Mouse (Mus musculus) adrenal gland (tissue): ENCODE data around the gene Ccdc163.

ENCODE experiments used
- intact Hi-C: fragments of 180-260 bp; cut with DNase I; formaldehyde crosslinking; loops from one replicate; pipeline ENCODE4 v1.15.1; 2025

Ccdc163 gene

DNA sequence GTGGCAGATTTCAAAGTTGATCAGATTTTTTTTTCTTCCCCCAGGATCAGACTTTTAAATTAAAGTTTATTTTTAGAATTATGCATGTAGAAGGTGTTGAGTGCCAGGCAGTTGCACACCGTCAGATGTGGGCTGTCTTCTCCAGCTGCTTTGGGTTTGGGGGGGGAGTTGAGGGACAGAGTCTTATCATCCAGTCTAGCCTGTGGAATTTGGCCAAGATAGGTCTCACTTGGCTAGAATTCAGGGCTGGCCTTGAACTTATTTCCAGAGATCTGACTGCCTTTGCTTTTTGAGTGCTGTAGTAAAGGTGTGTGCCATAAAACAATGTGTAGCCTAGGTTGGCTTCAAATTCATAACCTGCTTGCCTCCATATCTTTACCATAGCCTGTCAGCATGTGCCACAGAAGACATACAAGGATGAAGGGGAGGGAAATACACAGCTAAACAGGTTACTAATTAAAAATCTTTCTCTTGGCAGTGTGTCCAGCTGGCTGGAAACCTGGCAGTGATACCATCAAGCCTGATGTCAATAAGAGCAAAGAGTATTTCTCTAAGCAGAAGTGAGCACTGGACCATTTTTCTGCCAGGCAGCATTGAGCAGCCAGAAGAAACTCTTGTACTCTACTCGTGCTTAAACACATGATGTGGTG, 9.5 kb upstream of the Ccdc163 start:
- intact Hi-C loops, result no loop called here

DNA sequence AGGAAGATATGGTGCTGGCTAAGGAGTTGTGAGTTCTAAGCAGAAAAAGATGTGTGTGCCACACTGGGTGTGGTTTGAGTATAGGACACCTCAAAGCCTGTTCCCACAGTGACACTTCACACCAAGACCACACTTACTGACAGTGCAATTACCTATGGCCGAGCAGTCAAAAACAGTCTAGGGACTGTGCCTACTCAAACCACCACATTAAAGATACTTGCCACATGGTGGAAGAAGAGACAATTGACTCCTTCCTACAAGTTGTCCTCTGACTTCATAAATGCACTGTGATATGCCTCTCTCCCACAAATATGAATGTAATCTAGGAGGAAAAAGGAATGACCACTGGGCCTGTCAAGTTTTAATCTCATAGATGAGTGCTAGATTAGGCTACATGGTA, 7.3 kb upstream of the Ccdc163 start:
- intact Hi-C loops, result no loop called here

DNA sequence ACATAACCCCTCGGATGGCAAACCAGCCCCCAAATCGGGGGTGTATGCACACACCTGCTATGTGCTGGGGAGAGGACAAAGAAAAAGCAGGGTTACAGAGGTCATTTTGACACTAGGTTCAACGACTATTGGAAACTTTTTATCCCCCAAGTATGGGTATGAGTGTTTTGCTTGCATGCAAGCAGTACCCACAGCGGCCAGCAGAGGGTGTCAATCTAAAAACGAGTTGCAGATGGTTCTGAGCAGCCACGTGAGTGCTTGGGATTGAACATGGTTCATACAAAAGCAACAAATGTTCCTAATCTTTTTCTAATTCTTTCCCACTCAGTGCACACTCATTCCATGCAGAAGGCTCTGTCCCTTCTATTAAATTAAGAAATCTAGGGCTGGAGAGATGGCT, 4.5 kb upstream of the Ccdc163 start:
- intact Hi-C loops, result no loop called here

DNA sequence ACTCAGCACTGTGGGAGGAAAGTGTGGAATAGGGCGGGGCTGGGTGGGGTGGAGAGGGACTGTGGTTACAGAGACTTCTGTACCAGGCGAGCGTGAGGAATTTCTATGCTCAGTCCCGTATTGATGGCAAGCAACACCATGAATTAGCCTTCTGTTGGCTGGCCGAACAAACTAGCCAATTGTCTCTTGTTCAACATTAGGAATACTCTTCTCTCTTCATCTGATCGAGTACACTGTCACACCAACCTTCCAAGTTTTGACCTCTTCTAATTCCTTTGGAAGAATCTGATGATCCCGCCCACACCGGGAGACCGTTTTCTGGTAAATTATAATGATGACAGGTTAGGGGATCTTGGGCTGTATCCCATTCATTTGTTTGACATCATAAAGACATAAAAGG, 643 bp upstream of the Ccdc163 start:
- intact Hi-C loops, result no loop called here

DNA sequence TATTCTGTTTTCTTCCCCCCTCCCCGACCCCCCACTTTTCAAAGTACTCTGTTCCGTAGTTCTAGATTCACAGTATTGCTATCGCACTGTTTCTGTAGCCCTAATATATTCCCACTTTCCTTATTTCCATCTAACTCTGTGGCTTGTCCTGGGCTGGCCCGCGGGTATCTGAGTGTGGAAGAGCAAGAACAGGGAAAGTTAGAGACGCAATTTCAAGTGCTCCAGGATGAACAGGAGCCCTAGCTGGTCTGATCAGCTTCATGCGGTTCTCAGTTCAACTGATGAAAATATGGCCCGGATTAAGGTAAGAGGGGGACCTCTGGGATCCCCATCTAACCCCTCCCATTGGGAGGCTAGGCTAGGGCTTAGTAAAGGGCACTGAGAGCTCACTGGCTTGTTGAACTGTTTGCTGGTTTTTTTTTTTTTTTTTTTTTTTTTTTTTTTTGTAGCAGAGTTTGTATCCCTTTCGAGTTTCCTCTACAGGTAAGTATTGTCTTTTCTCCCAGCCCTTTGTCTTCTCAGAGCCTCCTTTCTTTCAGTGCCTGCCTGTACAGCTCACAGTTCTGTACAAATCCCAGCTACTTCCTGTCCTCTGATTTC, 582 bp downstream of the Ccdc163 start:
- intact Hi-C loops, result no loop called here

DNA sequence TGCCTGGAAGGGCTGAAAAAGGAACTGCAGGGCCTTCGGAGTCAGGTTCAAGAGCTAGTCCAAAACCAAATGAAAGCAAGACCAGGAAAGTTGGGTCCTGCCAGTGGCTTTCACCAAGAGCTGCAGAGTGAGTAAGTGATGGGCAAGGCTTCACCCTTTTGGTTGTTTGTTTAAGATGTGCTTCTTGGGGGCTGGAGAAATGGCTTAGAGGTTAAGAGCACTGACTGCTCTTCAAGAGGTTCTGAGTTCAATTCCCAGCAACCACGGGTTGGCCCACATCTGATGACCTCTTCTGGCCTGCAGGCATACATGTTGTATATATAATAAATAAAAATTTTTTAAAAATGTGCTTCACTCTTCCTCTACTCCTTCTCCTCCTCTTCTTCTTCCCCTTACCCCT, 1.8 kb downstream of the Ccdc163 start:
- intact Hi-C loops, result no loop called here

DNA sequence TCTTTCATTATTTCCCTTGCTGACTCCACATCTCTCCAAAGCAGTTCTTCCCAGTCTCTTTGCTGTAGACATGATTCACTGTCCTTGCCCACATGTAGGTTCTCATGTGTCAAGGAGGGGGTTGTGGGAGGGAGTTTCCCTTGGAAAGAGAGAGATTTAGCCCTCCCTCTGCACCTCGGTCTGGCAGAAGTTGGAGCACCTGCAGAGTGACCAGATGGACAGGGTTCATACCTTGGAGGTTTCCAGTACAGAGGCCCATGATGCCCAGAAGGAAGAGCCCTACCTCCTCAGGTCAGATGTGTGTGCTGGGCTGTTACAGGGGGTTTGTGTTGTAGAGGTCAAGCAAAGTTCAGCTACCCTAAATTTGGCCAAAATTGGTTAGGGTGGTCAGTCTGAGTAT, 4.2 kb downstream of the Ccdc163 start:
- intact Hi-C loops, result no loop called here

DNA sequence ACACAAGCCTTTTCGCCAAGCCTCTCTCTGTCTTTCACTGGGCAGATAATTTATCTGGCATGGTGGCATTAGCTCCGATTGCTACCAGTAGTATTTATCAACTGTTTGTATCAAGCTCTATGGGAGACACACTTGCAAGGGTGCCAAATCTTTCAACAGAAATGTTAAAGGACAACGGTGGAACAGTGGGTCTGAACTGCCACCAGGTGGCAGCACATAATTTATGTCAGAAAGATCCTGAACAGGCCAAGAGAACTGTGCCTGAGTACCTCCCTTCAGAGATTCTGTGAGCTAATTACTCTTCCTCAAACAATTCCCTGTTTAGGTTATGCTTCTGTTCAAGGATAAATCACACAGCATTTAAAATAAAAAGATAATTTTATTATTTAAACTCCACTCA, 11.1 kb downstream of the Ccdc163 start:
- intact Hi-C loops, result loop anchor here (1.0 kb wide), 1 partner anchor 70 kb away; no protein-coding TSS in a partner anchor

DNA sequence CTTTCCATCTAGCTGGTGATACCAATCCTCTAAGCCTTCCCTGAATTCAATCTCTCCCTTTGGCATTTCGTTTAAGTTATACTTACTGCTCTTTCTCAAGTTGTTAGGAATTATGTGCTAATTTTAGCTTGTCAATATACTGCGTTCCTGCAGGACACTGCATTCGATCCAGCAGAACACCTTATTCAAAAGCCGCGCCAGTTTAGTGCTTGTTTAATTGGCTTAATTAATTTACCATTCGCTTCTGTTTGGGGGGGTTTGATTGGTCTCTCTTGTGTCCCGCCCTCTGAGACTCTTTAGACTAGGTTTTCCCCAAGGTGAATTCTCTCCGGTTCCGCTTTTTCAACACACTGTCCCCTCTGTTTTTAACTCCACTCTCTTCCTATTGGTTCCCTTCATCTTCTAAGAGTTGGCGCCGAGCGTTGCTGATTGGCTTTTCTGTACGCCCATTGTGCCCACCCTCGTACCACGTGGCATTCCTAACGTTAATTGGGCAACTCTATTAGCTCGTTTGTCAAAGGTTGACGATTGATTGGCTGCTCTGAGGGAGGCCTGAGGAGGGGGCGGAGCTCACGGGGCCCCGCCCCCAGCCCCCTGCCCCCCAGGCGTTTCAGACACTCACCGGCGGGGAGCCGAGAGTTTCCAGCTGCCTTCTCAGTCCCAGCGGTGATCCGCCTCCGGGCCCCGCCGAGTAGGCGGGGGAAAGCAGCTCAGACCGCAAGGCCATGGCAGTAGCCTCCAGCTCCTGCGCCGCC, 12.2 kb downstream of the Ccdc163 start, which contains the start of gene Tesk2:
Gene Tesk2, plus strand, starts transcription at position 606 of the 755 bp plus-strand sequence.
- intact Hi-C loops, result no loop called here

DNA sequence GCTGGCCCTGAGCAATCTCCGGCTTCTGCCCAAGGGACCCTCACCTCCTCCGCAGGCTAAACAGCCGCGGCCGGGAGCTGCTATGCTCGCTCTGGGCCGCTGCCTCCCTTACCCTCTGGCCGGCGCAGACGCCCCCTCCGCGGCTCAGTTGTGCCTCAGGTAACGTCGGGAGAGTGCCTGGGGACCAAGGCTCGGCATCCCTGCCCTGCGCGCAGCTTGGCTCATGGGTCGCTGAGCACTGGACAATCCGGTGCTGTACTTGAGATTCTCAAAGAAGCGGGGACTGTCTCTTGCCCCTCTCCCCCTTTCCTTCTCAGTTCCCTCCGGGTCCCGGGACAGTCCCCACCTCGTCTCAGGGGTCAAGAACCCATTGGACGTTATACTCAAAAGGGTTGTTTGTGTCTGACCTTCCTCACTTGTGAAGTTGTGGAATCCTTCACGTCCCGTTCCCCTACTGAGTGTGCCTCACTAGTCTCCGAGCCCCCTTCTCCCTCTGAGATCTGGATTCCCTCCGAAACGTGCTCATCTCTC, 12.9 kb downstream of the Ccdc163 start:
- intact Hi-C loops, result no loop called here

DNA sequence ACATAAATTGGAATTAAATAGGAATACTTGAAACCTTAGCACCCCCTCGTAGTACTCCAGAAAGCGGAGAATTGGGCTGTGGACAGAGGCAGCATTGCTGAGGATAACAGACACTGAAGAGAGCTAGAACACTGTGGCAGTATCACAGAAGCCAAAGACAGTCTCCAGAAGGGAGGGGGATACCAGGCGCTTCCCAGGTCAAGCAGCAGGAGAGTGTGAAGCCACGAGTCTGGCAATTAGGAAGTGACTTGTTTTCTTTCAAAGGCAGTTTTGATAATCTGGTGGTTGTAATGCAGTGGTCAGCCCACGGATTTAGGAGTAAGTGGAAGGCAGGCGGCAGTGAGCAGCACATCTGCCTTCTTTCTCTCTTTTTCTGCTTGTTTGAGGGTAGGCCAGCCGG, 13.9 kb downstream of the Ccdc163 start:
- intact Hi-C loops, result no loop called here

DNA sequence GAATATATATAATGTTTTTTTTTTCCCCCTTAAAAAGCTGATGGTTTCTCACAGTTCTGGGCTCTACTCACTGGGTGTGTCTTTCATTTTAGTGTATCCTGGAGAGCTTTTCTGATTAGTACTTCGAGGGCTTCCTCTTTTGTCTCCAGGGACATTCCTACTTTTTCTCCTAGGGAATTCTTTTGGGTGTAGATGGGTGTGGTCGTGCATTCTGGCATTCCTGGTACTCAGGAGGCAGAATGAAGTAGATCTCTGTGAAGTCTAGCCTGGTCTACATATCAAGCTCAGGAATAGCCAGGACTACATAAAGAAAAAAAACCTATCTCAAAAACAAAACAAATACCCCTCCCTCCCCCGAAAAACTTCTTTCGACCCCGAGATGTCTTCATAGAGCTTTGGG, 17.1 kb downstream of the Ccdc163 start:
- intact Hi-C loops, result no loop called here

DNA sequence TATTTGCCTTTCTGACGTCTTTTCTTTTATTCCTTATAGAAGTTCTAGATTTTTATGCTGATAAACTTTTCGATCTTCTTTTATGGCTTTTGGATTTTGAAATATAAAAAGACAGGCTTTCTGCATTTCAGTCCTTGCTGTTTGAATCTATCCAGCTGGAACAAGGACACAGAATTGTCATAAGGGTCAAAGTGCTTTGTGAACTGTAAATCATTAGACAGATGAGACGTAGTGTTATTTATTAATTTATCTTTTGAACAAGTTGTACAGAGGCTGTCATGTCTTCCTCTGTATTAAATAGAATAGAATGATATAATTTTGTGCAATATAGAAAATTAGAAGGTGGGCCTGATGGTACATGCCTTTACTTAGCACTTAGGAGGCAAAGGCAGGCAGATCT, 19.1 kb downstream of the Ccdc163 start:
- intact Hi-C loops, result no loop called here

DNA sequence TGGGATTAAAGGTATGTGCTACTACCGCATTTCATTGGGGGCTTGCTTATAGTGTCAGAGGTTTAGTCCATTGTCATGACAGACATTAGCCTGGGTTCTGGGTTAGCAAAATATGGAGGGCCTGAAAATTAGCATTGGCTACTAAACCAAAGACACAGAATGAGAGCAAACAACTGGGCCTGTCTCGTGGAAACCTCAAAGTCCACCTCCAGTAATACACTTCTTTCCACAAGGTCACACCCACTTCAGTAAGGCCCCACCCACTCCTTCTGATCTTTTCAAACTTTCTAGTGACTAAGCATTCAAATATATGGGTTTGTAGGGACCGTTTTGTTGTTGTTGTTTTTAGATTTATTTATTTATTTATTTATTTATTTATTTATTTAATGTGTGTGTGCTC, 21.2 kb downstream of the Ccdc163 start:
- intact Hi-C loops, result no loop called here

DNA sequence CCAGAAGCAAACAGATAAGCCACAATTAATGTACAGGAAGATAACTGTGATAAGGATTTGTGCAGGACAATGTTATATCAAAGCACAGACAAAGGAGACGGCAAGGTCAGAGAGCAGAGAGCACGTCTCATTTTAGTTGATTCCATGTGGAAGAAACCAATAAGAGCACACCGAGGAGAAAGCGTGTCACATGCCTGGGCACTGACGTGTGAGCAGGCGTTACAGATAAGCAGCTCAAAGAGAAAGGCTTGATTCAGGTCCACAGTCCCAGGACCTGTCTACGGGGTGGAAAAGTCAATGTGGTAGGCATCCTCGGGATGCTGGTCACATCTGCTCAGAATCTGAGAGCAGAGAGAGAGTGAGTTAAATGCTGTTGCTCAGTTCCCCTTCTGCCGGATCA, 22.8 kb downstream of the Ccdc163 start:
- intact Hi-C loops, result no loop called here

DNA sequence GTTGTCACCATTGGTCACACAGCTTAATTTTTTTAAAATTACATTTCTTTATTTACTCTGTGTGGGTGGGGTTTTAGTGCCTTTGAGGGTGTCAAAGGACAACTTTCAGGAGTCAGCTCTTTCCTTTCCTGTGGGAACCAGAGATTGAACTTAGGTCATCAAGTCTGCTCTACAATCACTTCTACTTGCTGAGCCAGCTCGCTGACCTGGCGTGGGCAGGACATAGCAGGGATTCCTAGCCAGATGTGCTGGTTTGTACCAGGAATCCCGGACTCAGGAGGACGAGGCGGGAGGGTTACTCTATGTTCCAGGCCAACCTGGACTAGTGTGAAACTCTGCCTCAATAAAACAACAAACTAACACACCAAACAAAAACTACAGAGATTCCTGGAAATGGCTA, 24.0 kb downstream of the Ccdc163 start:
- intact Hi-C loops, result no loop called here

DNA sequence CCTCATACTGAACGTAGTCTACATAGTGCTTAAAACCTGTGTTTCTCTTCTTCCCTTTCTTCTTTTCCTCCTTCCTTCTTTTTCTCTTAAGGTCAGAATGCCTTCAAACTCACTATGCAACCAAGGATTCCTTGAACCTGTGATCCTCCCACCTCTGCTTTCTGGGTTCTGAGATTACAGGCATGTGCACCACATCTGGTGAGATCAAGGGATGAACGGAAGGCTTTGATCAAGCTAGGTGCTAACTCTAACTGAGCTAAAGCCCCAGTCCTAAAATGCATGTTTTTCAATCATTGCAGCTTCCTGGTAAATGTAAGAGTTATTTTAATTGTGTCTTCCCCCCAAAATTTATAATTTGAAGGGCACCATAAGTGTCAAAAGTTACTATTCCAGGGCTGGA, 26.7 kb downstream of the Ccdc163 start:
- intact Hi-C loops, result no loop called here

DNA sequence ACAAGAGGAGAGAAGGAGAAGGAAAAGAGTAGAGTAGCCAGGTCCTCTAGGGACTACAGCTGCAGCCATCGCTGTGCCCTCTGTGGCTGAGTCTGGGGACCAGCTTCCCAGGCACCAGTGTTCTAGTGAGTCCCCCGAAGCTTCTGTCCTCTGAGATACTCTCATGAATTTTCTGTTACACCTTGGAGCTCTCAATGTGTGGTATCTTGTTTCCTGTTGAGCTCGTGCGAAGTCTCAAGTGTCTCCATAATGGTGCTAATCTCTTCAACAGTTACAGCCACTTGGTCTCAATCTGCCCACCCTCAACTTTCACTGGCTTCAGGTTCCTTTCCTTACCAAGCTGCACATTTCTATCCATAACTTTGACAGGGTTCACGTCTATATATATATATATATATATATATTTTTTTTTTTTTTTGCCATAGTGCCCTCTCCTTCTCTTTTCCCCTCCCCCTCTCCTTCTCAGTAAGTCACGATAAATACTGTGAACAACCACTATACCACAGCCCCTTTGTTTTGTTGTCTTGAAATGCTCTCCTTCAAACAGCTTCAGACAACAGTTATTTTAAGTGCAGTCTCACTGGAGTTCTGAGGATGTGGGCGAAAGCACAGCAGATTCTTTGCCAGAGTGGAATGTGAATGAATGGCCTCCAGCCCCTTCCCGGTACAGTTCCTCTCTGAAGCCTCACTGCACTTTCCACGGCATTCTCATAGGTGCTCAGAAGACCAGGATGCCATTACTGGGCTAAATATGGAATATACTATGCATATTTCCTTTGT, 30.9 kb downstream of the Ccdc163 start:
- intact Hi-C loops, result no loop called here

DNA sequence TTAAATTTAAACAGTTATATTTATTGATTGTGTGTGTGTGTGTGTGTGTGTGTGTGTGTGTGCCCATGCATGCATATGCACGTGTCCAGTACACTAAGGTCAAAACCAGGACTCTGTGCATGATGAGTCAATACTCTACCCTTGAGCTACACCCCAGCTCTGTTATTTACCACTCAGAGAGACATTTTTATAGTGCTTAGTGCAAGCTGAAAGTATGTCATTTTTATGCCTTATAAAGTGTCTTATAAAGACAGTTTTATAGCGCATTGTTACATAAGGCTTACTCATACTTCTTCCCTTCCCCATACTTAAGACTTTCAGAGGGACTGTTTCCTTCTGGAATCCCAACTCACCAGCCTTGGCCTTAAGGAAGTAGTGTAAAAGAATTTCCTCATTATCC, 41.4 kb downstream of the Ccdc163 start:
- intact Hi-C loops, result no loop called here

DNA sequence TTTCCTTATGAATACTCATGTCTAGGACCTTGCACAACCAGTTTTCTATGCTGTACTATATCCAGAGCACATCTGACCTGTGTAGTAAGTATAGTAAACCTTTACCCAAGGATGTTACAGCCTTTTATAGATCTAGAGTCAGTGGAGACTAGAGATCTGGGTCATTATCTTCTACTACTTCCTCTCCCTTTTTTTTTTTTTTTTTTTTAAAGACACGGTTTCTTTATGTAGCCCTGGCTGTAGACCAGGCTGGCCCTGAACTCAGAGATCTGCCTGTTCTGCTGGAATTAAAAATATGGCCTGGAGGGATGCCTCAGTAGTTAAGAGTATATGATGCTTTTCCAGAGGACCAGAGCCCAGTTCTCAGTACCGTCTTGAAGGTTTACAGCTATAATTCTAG, 53.6 kb downstream of the Ccdc163 start:
- intact Hi-C loops, result no loop called here

DNA sequence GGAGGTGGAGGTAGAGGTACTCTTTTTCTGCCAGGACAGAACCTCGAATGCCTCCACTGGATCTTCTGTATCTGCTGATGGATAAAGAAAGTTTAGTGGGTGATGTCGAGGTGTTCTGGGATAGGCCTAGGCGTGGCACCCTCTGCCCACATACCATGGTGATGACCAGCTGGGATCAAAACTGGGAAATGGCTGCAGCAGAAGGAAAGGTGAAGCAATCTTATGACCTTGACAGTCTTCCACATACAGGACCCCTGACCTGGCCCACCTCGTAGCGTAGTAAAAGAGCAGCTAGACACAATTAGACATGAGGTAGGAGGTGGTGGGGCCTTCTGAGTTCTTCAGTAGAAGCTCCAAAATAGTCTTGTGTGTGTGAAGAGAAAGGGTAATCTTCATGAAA, 55.7 kb downstream of the Ccdc163 start:
- intact Hi-C loops, result no loop called here

DNA sequence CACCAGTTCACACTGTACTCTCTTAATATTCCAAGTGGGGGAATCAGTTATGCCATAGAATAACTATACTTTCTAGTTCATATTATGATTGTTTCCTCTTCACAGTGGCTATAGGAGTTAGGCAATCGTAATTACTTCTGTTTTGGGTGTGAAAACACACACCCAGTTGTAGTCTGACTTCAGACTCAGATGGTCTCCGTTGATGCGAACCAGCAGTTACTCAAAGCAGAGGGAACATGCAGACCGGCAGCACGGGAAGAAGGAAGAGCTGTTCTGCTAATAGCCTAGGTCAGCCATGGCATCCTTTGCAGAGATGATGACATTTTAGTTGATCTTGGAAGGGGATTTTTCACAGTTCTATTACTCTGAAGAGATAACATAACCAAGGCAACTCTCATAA, 60.2 kb downstream of the Ccdc163 start:
- intact Hi-C loops, result no loop called here
